Mouse (Mus musculus) kidney, adult 2 months (tissue): ENCODE data around the gene Haus3. TPM values are rescaled to one million over a fixed set of nuclear protein-coding genes. Genes with fewer than 3 reads are reported as not detected.

Experiments
- DNase-seq: peaks from one replicate; pipeline ENCODE4 v3.0.0; 2021
- H3K27ac ChIP-seq: fragments of 200-500 bp; 2 replicates; pipeline ENCODE4 v1.5.1; 2012; ENCODE audit warnings: low read depth, low read length, control low read depth, inconsistent platforms; ENCODE audit not compliant: insufficient read depth
- H3K27me3 ChIP-seq: fragments of 200-500 bp; replicated peaks from 2 replicates; pipeline ENCODE4 v1.6.1; 2012; ENCODE audit warnings: mild to moderate bottlenecking, moderate library complexity, low read length, inconsistent platforms; ENCODE audit not compliant: control insufficient read depth, insufficient read depth
- H3K36me3 ChIP-seq: fragments of 200-500 bp; 2 replicates; pipeline ENCODE4 v1.6.1; 2012; ENCODE audit warnings: mild to moderate bottlenecking, moderate library complexity, low read length, inconsistent platforms; ENCODE audit not compliant: control insufficient read depth, insufficient read depth
- H3K4me1 ChIP-seq: fragments of 200-500 bp; 2 replicates; pipeline ENCODE4 v1.6.1; 2011; ENCODE audit warnings: low read length; ENCODE audit not compliant: control insufficient read depth, insufficient read depth
- H3K4me3 ChIP-seq: fragments of 200-500 bp; 2 replicates; pipeline ENCODE4 v1.5.1; 2011; ENCODE audit warnings: mild to moderate bottlenecking, low read depth, low read length, control low read depth; ENCODE audit not compliant: insufficient read depth
- CTCF ChIP-seq: fragments of 200-500 bp; conservative IDR thresholded peaks from 2 replicates; pipeline ENCODE4 v1.5.1; 2011; ENCODE audit warnings: low read depth, mild to moderate bottlenecking, control low read depth, low read length, moderate library complexity, mixed read lengths; ENCODE audit not compliant: insufficient read depth, insufficient read length
- POLR2A ChIP-seq: fragments of 200-500 bp; IDR thresholded peaks from one replicate; pipeline ENCODE4 v1.6.1; 2011; ENCODE audit warnings: low read depth, low read length, control low read depth
- WGBS: fragments of 180-500 bp; shearing (Covaris S2); methylation state at CpG from one replicate; pipeline ENCODE4 v1.1.7; 2018; 5-methylcytosine and 5-hydroxymethylcytosine counted together
- polyA plus RNA-seq: library from polyadenylated mRNA; depleted of rRNA; stranded (reverse); fragments of >200 nt; gene quantifications from 2 replicates; pipeline ENCODE4 v1.2.3, GENCODE M21; 2012

Gene Haus3
- polyA plus RNA-seq, 1 experiment, result 0.64 TPM

DNA sequence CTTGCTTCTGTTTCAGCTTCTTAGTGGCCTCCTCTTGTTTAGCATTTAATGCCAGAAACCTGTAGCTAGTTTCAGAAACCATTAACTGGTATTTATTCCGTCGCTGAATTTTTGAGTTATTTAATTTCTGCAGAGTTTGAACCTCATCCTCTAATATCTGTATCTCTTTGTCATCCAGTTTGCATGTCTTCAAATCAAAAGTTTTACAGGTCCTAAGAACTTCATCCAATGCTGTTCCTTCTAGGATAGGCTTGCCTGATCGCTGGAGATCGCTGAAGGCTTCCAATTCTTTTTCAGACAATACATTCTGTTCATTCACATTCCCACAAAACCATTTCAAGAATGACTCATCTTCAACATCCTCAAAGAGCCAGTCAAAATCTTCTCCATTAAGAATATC, 1.5 kb downstream of the Haus3 start:
- Histone ChIP-seq H3K27me3 (no peaks in the 10 kb centered on the region), H3K27ac (no peak overlapping the region), H3K4me3 (no peak overlapping the region), H3K4me1 (no peaks in the 10 kb centered on the region), H3K36me3 (peaks cover 1% of the 10 kb centered on the region; the same call in 1 of the 2 replicates)
- TF ChIP-seq POLR2A, result no peak
- TF ChIP-seq CTCF, result no peak
- WGBS, result 82% methylated on average over 4 of the region's 4 CpGs
- no peak for DNase-seq

DNA sequence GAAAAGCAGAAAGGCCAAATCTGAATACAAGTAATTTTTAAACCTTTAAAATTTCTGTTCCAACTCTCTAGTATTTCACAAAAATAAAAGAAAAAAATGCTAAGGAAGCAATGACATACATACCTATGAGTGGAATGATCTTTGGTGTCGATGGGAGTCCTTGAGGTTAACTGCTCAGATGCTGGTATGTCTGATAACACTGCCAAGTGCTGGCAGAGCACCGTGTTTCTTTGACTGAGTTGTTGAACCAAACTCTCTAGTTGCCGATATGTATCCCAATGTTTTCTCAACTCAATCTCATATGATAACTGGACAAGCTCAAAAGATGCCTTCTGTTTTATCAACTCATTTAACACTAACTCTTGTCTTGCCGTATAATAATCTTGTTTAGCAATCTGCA, 3.5 kb downstream of the Haus3 start:
- WGBS, result 74% methylated on average over 4 of the region's 4 CpGs
- DNase-seq, result no peak

DNA sequence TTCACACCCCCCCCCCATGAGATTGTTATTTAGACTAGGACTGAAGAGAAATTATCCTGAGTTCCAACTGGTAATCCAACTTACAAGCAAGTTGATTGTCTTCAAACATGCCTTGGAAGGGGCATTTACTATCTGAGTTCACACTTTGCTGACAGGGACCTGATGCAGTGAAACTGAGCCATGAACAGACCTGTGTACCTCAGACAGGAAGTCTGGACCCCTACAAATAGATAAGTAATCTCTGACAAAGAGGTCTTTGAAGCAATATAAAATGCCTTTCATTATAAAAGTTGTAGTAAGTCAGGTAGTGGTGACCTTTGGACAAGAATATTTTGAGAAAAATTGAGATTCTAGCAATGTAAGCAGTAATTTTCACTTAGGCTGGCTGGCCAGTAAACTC, 20.9 kb downstream of the Haus3 start:
- Histone ChIP-seq H3K27me3 (no peaks in the 10 kb centered on the region), H3K4me3 (no peak overlapping the region), H3K27ac (no peak overlapping the region), H3K4me1 (no peaks in the 10 kb centered on the region), H3K36me3 (no peaks in the 10 kb centered on the region)
- TF ChIP-seq CTCF, result no peak
- TF ChIP-seq POLR2A, result no peak
- DNase-seq, result no peak

More for the DNA sequence above, 3.5 kb downstream of the Haus3 start:
- Histone ChIP-seq H3K27ac (no peak overlapping the region), H3K36me3 (peaks cover 1% of the 10 kb centered on the region; the same call in 1 of the 2 replicates), H3K4me1 (no peaks in the 10 kb centered on the region), H3K27me3 (no peaks in the 10 kb centered on the region), H3K4me3 (no peak overlapping the region)
- no peak for TF ChIP-seq POLR2A
- no peak for TF ChIP-seq CTCF

DNA sequence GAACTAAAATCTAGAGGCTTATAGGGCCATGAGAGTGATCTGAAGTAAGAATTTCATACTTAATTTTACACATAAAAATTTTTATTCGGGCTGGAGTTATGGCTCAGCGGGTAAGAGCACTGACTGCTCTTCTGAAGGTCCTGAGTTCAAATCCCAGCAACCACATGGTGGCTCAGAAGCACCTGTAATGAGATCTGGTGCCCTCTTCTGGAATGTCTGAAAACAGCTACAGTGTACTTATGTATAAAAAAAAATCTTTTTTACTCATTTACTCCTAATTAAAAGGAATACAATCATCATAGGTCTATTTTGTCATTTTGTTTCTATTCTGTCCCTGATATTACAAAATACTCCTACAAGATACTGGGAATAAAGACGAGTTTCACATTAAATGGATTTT, 21.8 kb downstream of the Haus3 start:
- 93% methylated on average over 3 of the region's 3 CpGs for WGBS
- TF ChIP-seq POLR2A (no peak), CTCF (no peak)
- Histone ChIP-seq H3K27ac (no peak overlapping the region), H3K36me3 (no peaks in the 10 kb centered on the region), H3K27me3 (no peaks in the 10 kb centered on the region), H3K4me3 (no peak overlapping the region), H3K4me1 (no peaks in the 10 kb centered on the region)
- no peak for DNase-seq

DNA sequence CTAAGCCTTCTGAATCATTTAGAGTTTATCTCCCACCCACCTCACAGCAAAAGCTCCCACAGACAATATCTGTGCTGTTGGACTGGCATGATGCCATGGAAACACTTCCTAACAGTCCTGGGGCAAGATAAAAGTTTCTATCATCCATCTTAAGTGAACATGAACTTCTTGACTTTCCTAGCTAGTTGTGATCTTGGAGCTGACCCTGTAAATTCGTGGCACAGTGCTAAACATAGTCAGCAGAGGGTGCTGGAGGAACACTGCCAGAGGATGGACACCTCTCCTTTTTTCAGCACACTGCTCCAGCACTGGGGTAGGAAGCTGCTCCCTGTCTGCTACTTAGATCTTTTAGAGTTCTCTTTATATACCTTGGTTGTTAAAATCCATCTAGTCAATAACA, 29.6 kb downstream of the Haus3 start:
- DNase-seq, result peak; percentile 62
- H3K4me1 ChIP-seq, result no peaks in the 10 kb centered on the region
- H3K36me3 ChIP-seq, result no peaks in the 10 kb centered on the region
- WGBS, result 0% methylated on average over 1 of the region's 1 CpGs
- H3K4me3 ChIP-seq, result no peak overlapping the region
- H3K27ac ChIP-seq, result no peak overlapping the region
- H3K27me3 ChIP-seq, result no peaks in the 10 kb centered on the region
- TF ChIP-seq POLR2A, result no peak
- peak; percentile 80 for TF ChIP-seq CTCF

DNA sequence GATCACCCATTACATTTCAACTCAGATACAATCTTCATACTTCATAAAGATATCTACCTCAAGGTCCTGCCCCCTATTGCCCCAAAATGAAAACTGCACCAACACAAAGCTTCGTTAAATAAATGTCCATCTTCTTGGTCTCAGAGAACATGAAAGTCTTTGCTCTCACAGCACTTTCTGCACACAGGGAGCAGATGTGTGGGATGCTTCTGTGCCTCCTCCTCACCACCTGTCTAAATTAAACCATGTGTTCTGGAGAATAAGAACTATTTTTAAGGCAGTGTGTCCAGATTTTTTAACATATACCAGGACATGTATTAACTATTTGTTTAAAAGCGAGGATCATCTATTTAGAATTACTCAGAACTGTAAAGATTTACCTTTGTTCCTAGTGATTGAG, 36.6 kb downstream of the Haus3 start:
- no peak for TF ChIP-seq POLR2A
- TF ChIP-seq CTCF, result no peak
- no peak overlapping the region for H3K27ac ChIP-seq
- 79% methylated on average over 2 of the region's 2 CpGs for WGBS
- no peaks in the 10 kb centered on the region for H3K36me3 ChIP-seq
- H3K27me3 ChIP-seq, result no peaks in the 10 kb centered on the region
- no peak for DNase-seq
- no peaks in the 10 kb centered on the region; the same call in 1 of the 2 replicates for H3K4me1 ChIP-seq
- H3K4me3 ChIP-seq, result no peak overlapping the region

DNA sequence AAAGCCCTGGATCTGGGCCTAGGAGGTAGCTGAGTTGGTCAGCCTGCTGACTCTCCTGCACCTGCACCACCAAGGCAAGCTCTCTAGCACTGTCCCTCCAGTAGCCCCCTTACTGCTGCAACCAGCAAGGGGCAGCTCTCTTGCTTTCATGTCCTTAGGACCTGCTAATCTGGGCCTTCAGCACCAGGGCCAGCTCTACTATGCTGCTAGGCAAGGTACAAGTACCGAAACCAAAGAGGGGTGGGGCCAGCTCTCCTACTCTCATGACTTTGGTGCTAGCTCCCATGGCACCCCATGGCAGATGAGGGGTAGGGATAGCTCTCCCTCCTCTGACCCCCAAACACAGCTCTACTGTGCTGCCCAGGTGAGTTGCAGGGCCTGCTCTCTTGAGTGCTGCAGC, 45.2 kb downstream of the Haus3 start:
- no peak for TF ChIP-seq POLR2A
- no peak for TF ChIP-seq CTCF
- H3K4me3 ChIP-seq, result no peak overlapping the region
- H3K36me3 ChIP-seq, result no peaks in the 10 kb centered on the region
- 30% methylated on average over 1 of the region's 1 CpGs for WGBS
- no peaks in the 10 kb centered on the region; the same call in 1 of the 2 replicates for H3K4me1 ChIP-seq
- DNase-seq, result no peak
- H3K27me3 ChIP-seq, result no peaks in the 10 kb centered on the region
- H3K27ac ChIP-seq, result no peak overlapping the region
